Mouse (Mus musculus) lung, postnatal 0 days (tissue): ENCODE data around the gene Cldn13.

Source experiments
- CTCF ChIP-seq: IDR thresholded peaks from 2 replicates; pipeline ENCODE4 v1.5.1; 2016; ENCODE audit warnings: antibody characterized with exemption, mild to moderate bottlenecking
- EP300 ChIP-seq: IDR thresholded peaks from 2 replicates; pipeline ENCODE4 v1.6.1; 2016; ENCODE audit warnings: antibody characterized with exemption, mild to moderate bottlenecking, control low read depth

DNA sequence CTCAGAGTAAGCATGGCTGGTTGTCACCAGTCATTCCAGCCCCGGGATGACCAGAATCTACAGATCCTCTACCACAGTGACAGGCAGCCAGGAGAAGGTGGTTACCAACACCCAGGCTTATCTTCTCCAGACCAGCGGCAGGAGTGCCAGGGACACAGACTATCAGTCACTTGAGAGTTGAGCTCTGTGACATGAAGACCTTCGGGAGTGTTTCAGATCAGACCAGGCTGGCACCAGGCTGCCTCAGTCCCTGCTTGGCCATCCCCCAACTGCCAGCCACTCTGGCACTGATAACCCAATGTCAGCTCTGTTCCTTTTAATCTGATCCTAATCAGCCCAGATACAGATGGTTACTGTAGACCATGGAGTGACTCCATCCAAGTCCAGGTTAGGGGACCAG is 3.8 kb upstream of the Cldn13 start:
- TF ChIP-seq EP300 (no peak), CTCF (no peak)
